Mouse (Mus musculus): ENCODE results near the gene Cc2d1a. TPM values are rescaled to one million over a fixed set of nuclear protein-coding genes. Genes with fewer than 3 reads are reported as not detected.

The Cc2d1a gene
- polyA plus RNA-seq, 1 experiment from 2014 or later = 24.3 TPM

DNA sequence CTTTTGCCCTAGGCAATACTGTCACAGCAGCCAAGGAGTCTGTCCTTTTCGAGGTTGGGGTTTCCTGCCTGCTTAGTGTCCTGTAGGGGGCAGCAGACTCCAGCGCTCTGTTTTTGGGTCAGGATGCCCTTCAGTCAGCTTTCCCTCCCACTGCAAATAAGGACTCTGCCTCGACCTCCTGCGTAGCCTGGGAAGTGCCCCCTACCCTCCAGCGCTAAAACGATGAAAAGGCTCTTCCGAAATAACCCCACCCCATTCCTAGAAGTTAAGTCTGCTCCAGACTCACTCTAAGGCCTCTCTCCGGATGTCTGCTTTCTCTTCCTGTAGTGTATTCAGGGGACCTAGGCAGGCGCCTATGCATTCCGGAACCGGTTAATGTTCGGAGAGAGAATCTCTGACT lies 38.8 kb upstream of the Cc2d1a start:
- H3K9ac ChIP-seq = peak overlapping the region; percentile 59
- peak overlapping the region; percentile 61 for H3K4me2 ChIP-seq
- ATAC-seq (ENCODE audit: low read depth) = 0 out of 2 replicates have a peak, but pooled peaks have one; percentile 7
- no peaks in the 10 kb centered on the region for H3K9me3 ChIP-seq
- under 1% methylated on average over 12 of the region's 12 CpGs for WGBS
- 0 out of 2 replicates have a peak, but pooled peaks cover 8% of the 10 kb centered on the region for H3K27me3 ChIP-seq
- no peaks in the 10 kb centered on the region for H3K36me3 ChIP-seq
- H3K4me1 ChIP-seq (replicated peaks) = peaks cover 38% of the 10 kb centered on the region
- H3K4me3 ChIP-seq = peak overlapping the region; percentile 33
- no peak overlapping the region; the same call in 1 of the 2 replicates for H3K27ac ChIP-seq (replicated peaks)

DNA sequence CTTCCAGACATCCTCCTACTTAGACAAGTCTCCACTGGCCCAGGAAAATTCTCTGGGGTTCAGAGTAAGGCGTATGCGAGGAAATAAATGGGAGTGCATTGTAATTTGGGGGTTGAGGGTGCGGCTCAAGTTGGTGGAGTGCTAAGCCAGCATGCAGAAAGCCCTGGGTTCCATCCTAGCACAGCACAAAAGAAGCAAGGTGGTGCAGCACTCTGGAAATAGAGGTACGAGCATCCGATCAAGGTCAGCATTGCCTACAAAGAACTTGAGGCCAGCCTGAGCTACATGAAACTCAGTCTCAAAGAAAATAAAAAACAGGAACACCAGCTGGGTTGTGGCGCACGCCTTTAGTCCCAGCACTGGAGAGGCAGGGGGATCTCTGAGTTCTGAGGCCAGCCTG lies 37.4 kb upstream of the Cc2d1a start, which contains the start of gene Nanos3:
TSS of gene Nanos3 (minus strand) at position 101 of the 400 bp plus-strand sequence.
- whole genome bisulfite sequencing = 92% methylated on average over 7 of the region's 7 CpGs
- Histone ChIP-seq H3K4me1 (replicated peaks) (peaks cover 49% of the 10 kb centered on the region), H3K27me3 (0 out of 2 replicates have a peak, but pooled peaks cover 8% of the 10 kb centered on the region), H3K36me3 (no peaks in the 10 kb centered on the region), H3K4me2 (peak within 1 kb of the TSS; percentile 79), H3K27ac (replicated peaks) (peak within 1 kb of the TSS; percentile 97), H3K4me3 (peak within 1 kb of the TSS; percentile 81), H3K9ac (peak within 1 kb of the TSS; percentile 99), H3K9me3 (no peaks in the 10 kb centered on the region)
- no peak for ATAC-seq (ENCODE audit: low read depth)

DNA sequence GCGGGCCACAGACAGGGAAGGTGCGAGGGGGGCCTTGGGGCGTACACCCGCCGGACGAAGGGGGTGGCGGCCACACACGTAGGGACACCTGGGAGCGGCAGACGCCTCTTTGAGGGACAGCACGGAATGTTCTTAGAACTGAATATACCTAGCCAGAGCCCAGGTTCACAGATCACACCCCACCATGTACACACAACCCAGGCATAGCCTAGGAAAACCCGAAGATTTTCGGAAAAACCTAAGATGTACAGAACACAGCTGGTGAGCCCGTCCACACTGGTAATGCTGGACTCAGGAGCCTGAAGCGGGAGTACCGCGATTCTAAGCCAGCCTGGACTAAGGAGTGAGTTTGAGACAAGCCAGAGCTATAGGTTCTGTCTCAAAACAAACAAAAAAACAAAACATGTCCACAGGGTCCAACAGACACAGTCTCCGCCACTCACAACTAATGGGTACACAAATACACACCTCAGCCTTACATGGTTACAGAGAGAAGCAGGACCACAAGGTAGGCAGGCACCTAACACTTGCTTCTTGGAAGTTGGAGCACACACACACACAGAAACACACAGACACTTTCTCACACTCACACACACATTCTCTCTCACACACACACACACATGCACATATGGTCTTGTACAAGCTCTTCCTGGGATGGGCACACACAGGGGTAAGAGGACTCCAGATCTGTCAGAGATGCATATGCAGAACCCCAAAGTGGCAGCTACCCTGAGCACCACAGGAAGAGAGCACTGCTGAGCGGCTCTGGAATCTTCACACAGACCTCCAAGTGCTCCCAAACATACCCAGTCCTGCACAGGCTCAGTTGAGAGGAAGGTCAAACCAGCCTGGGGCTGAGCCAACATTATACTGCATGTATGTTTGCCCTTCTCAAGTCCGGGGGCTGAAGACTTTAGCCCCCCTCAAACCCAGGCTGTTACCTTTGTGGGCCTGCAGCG lies 36.6 kb upstream of the Cc2d1a start:
- Histone ChIP-seq H3K27ac (replicated peaks) (peak overlapping the region; percentile 97), H3K36me3 (no peaks in the 10 kb centered on the region), H3K9ac (peak overlapping the region; percentile 99), H3K4me3 (peak overlapping the region; percentile 81), H3K4me1 (replicated peaks) (peaks cover 57% of the 10 kb centered on the region), H3K27me3 (0 out of 2 replicates have a peak, but pooled peaks cover 8% of the 10 kb centered on the region), H3K4me2 (peak overlapping the region; percentile 79), H3K9me3 (no peaks in the 10 kb centered on the region)
- 20% methylated on average over 21 of the region's 21 CpGs for WGBS
- peak; percentile 9; the same call in 1 of the 2 replicates for ATAC-seq (ENCODE audit: low read depth)

DNA sequence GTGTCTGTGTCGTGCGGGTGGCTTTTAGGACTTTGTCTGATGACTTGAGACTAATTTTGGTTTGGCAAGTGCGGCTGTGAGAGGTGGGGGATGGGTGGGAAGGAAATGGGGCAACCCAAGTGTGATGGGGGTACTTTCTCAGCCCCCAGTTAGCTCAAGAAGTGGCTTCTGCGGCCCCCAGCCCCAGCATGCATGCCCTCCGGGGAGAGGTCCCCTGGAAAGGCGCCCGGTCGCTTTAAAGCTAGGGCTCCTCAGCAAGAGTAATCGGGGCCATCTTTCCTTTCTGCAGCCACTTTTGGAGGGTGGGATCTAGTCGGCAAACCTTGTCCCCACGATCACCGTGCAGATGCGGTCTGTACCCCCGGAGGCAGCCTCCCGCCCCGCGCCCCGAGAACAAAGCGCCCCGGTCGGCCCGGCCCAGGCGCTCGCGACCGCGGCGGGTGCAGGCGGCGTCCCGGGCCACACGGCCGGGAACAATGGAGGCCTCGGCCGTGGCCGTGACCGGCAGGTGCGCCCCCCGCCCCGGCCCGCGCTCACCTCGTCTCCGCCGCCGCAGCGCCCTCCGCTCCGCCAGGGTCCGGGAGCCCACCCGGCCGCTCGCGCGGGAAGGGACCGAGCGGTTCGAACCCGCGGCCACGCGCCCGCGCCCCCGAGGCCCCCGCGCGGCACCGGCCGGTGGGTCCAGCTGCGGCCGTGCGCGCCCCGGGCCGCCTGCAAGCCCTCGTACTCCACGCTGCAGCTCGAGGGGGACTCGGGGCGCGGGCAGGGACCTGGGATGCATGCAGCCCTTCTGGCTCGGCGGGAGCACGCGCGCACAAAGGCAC lies 35.7 kb upstream of the Cc2d1a start:
- H3K27me3 ChIP-seq = 0 out of 2 replicates have a peak, but pooled peaks cover 8% of the 10 kb centered on the region
- H3K9ac ChIP-seq = peak overlapping the region; percentile 99
- H3K4me1 ChIP-seq (replicated peaks) = peaks cover 66% of the 10 kb centered on the region
- no peaks in the 10 kb centered on the region for H3K9me3 ChIP-seq
- ATAC-seq (ENCODE audit: low read depth) = peak; percentile 40
- WGBS = under 1% methylated on average over 56 of the region's 87 CpGs
- peaks cover 4% of the 10 kb centered on the region for H3K36me3 ChIP-seq
- H3K4me2 ChIP-seq = peak overlapping the region; percentile 79
- peak overlapping the region; percentile 81 for H3K4me3 ChIP-seq
- H3K27ac ChIP-seq (replicated peaks) = peak overlapping the region; percentile 97

DNA sequence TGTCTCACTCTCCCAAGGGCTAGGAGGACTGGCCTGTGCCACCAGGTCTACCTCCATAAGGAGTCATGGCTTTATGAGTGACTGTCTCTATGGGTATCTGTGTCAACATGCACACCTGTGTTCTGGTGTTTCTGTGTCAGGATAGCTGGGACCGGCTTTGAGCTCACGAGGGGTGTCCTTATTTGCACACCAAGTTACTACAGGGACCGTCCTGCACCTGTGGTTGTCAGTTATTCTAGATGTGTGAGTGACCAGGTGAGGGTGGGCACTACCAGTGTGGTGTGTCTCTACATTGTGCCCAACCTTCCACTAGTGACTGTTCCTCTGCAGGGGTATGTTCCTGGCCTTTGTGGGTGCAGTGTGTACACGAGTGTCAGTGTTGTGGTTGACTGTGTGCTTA lies 35.1 kb upstream of the Cc2d1a start:
- H3K4me3 ChIP-seq = peak overlapping the region; percentile 81
- H3K36me3 ChIP-seq = peaks cover 10% of the 10 kb centered on the region
- 0 out of 2 replicates have a peak, but pooled peaks cover 6% of the 10 kb centered on the region for H3K27me3 ChIP-seq
- peaks cover 68% of the 10 kb centered on the region for H3K4me1 ChIP-seq (replicated peaks)
- no peak for ATAC-seq (ENCODE audit: low read depth)
- no peaks in the 10 kb centered on the region for H3K9me3 ChIP-seq
- peak overlapping the region; percentile 97 for H3K27ac ChIP-seq (replicated peaks)
- H3K4me2 ChIP-seq = peak overlapping the region; percentile 79
- 54% methylated on average over 4 of the region's 4 CpGs for WGBS
- H3K9ac ChIP-seq = peak overlapping the region; percentile 99

DNA sequence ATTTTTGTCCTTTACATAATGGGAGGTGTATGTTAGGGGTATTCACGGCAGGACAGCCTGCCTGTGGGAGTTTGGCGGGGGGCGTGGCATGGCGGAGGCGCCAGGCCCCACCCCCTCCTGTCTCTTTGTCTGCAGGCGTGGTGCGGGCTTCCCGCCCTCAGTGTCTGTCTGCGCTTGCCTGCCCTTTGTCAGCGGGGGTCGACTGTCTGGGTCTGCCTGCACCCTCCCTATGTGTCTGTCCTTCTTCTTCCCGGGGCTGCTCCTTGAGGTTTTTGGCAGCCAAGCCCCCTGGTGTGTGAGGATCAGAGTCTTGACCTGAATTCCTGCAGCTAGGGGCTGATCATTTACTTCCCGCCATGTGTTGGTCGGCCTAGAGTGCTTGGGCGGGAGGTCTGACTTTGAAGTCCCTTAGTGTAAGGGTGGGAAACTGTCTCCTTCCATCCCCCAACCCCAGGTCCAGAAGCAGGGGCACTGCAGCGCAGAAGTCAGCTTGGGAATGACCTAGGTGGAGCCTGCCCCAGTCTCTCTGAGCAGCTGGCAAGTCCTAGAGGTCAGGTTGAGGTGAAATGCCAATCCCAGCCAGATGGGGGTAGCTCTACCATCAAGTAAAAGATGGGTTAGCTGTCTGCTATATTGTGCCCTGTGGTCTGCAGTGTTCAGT lies 32.9 kb upstream of the Cc2d1a start:
- WGBS = under 1% methylated on average over 16 of the region's 16 CpGs
- Histone ChIP-seq H3K27ac (replicated peaks) (peak overlapping the region; percentile 92), H3K9me3 (no peaks in the 10 kb centered on the region), H3K4me1 (replicated peaks) (peaks cover 68% of the 10 kb centered on the region), H3K36me3 (peaks cover 16% of the 10 kb centered on the region), H3K4me3 (peak overlapping the region; percentile 34), H3K4me2 (peak overlapping the region; percentile 79), H3K27me3 (no peaks in the 10 kb centered on the region), H3K9ac (peak overlapping the region; percentile 77)
- ATAC-seq (ENCODE audit: low read depth) = peak; percentile 56

DNA sequence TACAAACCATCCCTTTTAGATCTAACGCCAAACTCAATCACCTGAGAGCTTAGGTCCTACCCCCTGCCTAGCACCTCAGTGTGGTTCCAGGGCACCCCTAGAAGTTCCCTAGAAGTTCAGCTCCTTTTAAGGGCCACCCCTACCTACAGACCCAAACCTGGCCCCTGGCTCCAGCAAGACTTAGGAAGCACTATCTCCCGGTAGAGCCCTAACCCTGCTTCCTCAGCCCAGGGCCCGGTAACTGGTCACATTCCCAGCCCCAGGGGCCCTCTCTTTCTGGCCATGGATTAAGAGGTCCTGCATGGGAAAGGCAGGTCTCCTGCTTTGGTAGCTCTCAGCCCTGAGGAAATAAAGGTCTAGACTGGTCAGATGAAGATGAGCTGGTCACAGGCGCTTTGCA lies 32.2 kb upstream of the Cc2d1a start:
- 7% methylated on average over 4 of the region's 4 CpGs for WGBS
- ATAC-seq (ENCODE audit: low read depth) = peak; percentile 6; the same call in 1 of the 2 replicates
- peaks cover 23% of the 10 kb centered on the region for H3K36me3 ChIP-seq
- H3K9me3 ChIP-seq = no peaks in the 10 kb centered on the region
- H3K4me1 ChIP-seq (replicated peaks) = peaks cover 67% of the 10 kb centered on the region
- no peaks in the 10 kb centered on the region for H3K27me3 ChIP-seq
- peak overlapping the region; percentile 92 for H3K27ac ChIP-seq (replicated peaks)
- H3K4me3 ChIP-seq = peak overlapping the region; percentile 34
- H3K4me2 ChIP-seq = peak overlapping the region; percentile 79
- peak overlapping the region; percentile 77 for H3K9ac ChIP-seq

DNA sequence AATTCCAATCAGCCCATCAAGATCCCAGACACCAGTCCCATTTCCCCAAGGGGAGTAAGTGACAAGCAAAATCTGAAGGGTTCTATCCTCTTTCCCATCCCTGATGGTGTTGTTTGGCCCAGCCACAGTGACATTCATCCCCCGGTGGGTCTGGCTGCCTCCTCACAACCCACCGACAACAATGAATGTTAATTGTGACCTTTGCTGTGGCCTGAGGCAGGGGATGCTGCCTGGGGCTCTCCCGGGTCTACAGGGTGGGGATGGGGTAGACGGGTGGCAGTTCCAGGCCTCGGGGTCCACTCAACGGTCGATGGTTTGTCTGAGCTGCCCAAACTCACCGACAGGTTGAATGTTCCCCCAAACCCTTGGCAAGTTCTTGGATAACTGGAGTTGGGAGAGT lies 30.9 kb upstream of the Cc2d1a start:
- Histone ChIP-seq H3K4me3 (no peak overlapping the region), H3K27me3 (no peaks in the 10 kb centered on the region), H3K36me3 (peaks cover 36% of the 10 kb centered on the region), H3K9me3 (no peaks in the 10 kb centered on the region), H3K27ac (replicated peaks) (no peak overlapping the region), H3K9ac (peak overlapping the region; percentile 27), H3K4me1 (replicated peaks) (peaks cover 57% of the 10 kb centered on the region), H3K4me2 (no peak overlapping the region)
- ATAC-seq (ENCODE audit: low read depth) = no peak
- 72% methylated on average over 8 of the region's 8 CpGs for WGBS

DNA sequence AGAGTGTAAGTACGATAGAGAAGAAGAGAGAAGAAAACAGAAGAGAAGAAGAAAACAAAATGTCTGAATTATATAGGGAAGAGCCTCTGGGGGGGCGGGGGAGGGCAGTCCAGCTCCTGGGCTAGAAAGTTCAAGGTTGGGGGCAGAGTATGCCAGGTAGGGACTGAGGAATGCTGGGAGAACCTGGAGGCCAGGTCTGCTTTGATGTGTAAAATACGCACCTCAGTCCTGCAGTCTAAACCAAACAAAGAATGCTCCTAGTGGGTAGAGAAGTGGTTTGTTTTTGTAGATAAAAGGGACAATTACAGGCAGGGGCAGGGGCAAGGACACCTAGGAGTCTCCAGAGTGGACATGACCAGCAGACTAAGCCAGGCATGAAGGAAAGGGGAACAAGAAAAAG lies 29.7 kb upstream of the Cc2d1a start:
- no peak overlapping the region for H3K4me3 ChIP-seq
- peaks cover 50% of the 10 kb centered on the region for H3K4me1 ChIP-seq (replicated peaks)
- H3K9ac ChIP-seq = no peak overlapping the region
- no peaks in the 10 kb centered on the region for H3K27me3 ChIP-seq
- peaks cover 48% of the 10 kb centered on the region for H3K36me3 ChIP-seq
- H3K27ac ChIP-seq (replicated peaks) = no peak overlapping the region
- no peaks in the 10 kb centered on the region for H3K9me3 ChIP-seq
- WGBS = 93% methylated on average over 3 of the region's 3 CpGs
- ATAC-seq (ENCODE audit: low read depth) = no peak
- H3K4me2 ChIP-seq = no peak overlapping the region

DNA sequence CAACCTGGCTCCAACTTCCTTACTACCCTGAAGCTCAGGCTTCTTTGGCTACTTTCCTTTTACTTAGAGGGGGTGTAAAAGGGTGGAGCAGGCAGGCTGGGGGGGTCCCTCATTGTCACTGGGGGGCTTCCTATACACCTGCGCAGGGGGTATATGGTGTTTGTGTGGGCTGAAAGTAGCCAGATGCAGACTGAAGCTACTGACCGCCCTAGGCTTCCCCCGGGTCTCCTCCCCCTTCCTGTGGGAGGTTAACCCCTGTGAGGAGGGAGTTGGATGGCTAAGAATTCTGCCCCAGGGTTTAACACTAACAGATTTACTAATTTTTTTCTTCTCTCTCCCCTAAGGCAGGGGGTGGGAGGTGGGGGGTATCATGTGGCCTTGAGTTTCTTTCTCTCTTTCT lies 28.8 kb upstream of the Cc2d1a start:
- ATAC-seq (ENCODE audit: low read depth) = no peak
- peaks cover 42% of the 10 kb centered on the region for H3K4me1 ChIP-seq (replicated peaks)
- H3K9me3 ChIP-seq = no peaks in the 10 kb centered on the region
- WGBS = 50% methylated on average over 3 of the region's 3 CpGs
- H3K4me2 ChIP-seq = no peak overlapping the region
- H3K36me3 ChIP-seq = peaks cover 56% of the 10 kb centered on the region
- H3K27ac ChIP-seq (replicated peaks) = no peak overlapping the region
- H3K4me3 ChIP-seq = no peak overlapping the region
- no peak overlapping the region for H3K9ac ChIP-seq
- H3K27me3 ChIP-seq = no peaks in the 10 kb centered on the region

DNA sequence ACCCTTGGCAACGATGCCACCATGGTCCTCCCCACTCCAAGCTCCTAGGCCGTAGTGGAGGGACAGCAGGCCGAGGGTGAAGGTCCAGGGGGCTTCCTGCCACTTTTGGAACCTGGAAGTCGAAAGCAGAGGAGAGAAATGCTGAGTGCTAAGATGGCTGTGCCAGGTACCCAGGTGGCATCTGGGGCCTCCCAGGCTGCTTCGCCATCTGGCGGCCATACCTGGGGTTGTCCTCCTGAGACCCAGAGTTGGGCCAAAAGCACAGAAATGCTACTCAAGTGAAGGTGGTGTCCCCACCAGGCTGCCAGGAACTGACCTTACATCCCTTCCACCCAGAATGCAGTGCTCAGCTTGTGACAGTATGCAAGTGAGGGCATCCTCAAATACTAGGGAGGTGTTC lies 26.1 kb upstream of the Cc2d1a start:
- no peak overlapping the region for H3K4me2 ChIP-seq
- peaks cover 63% of the 10 kb centered on the region for H3K36me3 ChIP-seq
- no peak overlapping the region for H3K27ac ChIP-seq (replicated peaks)
- no peaks in the 10 kb centered on the region for H3K27me3 ChIP-seq
- peaks cover 15% of the 10 kb centered on the region for H3K4me1 ChIP-seq (replicated peaks)
- no peak overlapping the region for H3K4me3 ChIP-seq
- H3K9me3 ChIP-seq = no peaks in the 10 kb centered on the region
- ATAC-seq (ENCODE audit: low read depth) = no peak
- WGBS = 86% methylated on average over 6 of the region's 6 CpGs
- H3K9ac ChIP-seq = no peak overlapping the region
